Mouse (Mus musculus) cerebellum, adult 2 months (tissue): ENCODE data around the gene Ntm. TPM values are rescaled to one million over a fixed set of nuclear protein-coding genes. Genes with fewer than 3 reads are reported as not detected.

Experiments used
- DNase-seq, 2 experiments: peaks; one replicate each; pipeline ENCODE4 v3.0.0; 2021
- H3K27ac ChIP-seq: fragments of 200-500 bp; 2 replicates; pipeline ENCODE4 v1.5.1; 2012; ENCODE audit warnings: low read length, control low read depth, inconsistent platforms; ENCODE audit not compliant: insufficient read depth
- H3K27me3 ChIP-seq: fragments of 200-500 bp; 2 replicates; pipeline ENCODE4 v1.6.1; 2012; ENCODE audit warnings: inconsistent platforms, mild to moderate bottlenecking, low read length, moderate library complexity; ENCODE audit not compliant: control insufficient read depth, insufficient read depth
- H3K4me1 ChIP-seq: fragments of 200-500 bp; 2 replicates; pipeline ENCODE4 v1.6.1; 2011; ENCODE audit warnings: low read length; ENCODE audit not compliant: control insufficient read depth, insufficient read depth
- H3K4me3 ChIP-seq: fragments of 200-500 bp; replicated peaks from 2 replicates; pipeline ENCODE3; 2011; ENCODE audit warnings: mild to moderate bottlenecking, low read depth, low read length, control low read depth; ENCODE audit not compliant: insufficient read depth
- CTCF ChIP-seq: fragments of 200-500 bp; IDR thresholded peaks from 2 replicates; pipeline ENCODE4 v1.5.1; 2011; ENCODE audit warnings: low read depth, mild to moderate bottlenecking, control low read depth, low read length, moderate library complexity, borderline replicate concordance; ENCODE audit not compliant: insufficient read depth
- POLR2A ChIP-seq: fragments of 200-500 bp; IDR thresholded peaks from 2 replicates; pipeline ENCODE4 v1.6.1; 2011; ENCODE audit warnings: low read length, control low read depth, borderline replicate concordance; ENCODE audit not compliant: insufficient read depth
- WGBS: fragments of 180-500 bp; shearing (Covaris S2); methylation state at CpG from one replicate; pipeline ENCODE4 v1.1.7; 2018; 5-methylcytosine and 5-hydroxymethylcytosine counted together
- polyA plus RNA-seq: library from polyadenylated mRNA; depleted of rRNA; stranded (reverse); fragments of >200 nt; gene quantifications from 2 replicates; pipeline ENCODE4 v1.2.3, GENCODE M21; 2012

Gene Ntm
- polyA plus RNA-seq, 1 experiment = 193 TPM

DNA sequence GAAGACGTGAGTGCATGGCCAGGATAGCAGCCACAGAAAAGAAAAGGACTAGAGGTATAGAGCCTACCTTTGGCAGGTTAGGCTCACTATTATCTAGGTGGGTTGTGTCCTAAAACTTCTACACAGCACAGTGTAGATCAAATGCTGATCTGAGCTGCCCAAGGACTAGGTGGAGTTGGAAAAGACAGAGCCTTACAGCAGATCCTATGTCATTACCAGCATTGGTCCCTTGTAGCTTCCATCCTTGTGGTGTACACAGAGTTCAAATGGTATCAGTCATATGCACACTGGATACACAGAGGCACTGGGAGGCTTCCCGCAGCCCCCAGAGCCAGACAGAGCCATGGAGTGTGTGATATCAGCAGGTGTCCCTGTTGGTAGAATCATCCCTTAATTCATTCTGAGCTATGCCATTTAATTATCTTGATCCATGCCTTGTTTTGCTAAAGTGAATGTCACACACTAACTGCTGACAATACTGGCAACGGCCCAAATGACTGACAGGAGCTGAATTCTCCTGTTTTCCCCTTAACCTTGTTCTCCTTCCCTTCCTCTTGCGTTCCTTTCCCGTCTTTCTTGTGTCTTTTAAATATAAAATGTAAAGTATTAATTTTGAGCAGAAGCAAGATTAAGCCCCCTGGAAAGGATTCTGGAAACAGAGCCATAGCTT is 271.6 kb downstream of the Ntm start:
- WGBS = 66% methylated on average over 5 of the region's 5 CpGs
- TF ChIP-seq CTCF (no peak), POLR2A (no peak)
- Histone ChIP-seq H3K4me1 (no peaks in the 10 kb centered on the region; the same call in 1 of the 2 replicates), H3K27ac (no peak overlapping the region), H3K27me3 (no peaks in the 10 kb centered on the region; the same call in 1 of the 2 replicates), H3K4me3 (no peak overlapping the region)
- no peak for DNase-seq

DNA sequence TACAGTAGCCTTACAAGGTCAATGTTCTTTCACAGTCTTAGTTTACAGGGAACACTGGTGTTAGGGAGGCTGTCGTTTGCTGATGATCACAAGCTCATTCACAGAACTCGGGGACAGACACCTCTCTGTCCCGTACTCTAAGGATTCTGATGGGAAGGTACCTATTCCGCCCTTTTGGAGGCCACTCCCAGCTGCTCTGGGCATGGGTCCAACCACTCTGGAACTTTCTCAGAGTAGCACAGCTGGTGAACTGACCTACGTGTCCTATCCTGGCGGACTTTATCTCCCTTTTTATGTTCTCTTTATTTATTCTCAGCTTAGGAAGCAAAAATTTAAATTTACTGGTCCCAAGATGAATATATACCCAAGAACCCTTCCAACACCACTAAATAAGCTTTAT is 280.7 kb downstream of the Ntm start:
- H3K27me3 ChIP-seq = no peaks in the 10 kb centered on the region
- H3K4me3 ChIP-seq = no peak overlapping the region
- WGBS = 85% methylated on average over 6 of the region's 6 CpGs
- H3K27ac ChIP-seq = no peak overlapping the region
- TF ChIP-seq POLR2A = no peak
- TF ChIP-seq CTCF = no peak
- DNase-seq = no peak
- H3K4me1 ChIP-seq = no peaks in the 10 kb centered on the region

DNA sequence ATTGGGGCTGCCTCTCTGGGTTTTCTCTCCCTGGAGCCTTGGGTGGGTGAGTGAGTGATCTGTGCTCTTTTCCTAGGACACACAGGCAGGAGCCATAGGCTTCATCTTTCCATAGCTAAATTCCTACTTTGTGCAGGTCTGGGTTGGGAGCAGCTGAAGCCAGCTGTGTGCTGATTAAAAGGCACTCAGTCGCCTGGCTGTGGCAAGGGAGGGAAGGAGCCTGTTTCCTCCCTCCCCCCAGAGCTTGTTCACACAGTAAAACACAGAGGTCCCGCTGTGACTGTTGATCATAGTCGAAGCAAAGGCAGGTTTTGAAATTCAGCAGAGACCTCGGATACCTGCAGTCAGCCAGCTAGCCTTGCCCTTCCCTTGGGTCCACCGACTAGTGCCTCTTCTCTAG is 282.3 kb downstream of the Ntm start:
- Histone ChIP-seq H3K27ac (no peak overlapping the region), H3K27me3 (no peaks in the 10 kb centered on the region), H3K4me1 (no peaks in the 10 kb centered on the region)

DNA sequence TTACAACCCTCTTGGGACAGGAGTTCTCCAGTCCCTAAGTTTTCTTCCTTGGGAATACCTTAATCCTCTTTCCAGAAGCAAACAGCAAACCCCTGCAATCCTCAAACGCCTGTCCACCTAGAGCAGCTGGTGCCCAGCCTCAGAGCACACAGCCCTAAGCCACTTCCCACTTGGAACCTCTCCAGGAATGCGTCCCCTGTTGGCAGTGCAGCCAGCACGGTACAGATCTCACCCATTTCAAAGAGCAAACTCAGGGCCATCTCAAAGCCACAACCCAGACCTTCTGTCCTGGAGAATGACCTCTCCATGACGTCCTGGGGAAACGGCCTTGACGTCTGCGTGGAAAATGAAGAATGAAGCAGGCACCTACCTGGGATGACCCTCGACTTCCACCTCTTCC is 289.0 kb downstream of the Ntm start:
- Histone ChIP-seq H3K27me3 (no peaks in the 10 kb centered on the region), H3K4me1 (0 out of 2 replicates have a peak, but pooled peaks cover 3% of the 10 kb centered on the region), H3K4me3 (no peak overlapping the region), H3K27ac (no peak overlapping the region)
- DNase-seq = no peak
- TF ChIP-seq POLR2A (no peak), CTCF (no peak)
- WGBS = 54% methylated on average over 8 of the region's 8 CpGs

More for the DNA sequence above, 282.3 kb downstream of the Ntm start:
- H3K4me3 ChIP-seq = no peak overlapping the region
- 65% methylated on average over 5 of the region's 5 CpGs for WGBS
- TF ChIP-seq CTCF = no peak
- TF ChIP-seq POLR2A = no peak
- DNase-seq = no peak

DNA sequence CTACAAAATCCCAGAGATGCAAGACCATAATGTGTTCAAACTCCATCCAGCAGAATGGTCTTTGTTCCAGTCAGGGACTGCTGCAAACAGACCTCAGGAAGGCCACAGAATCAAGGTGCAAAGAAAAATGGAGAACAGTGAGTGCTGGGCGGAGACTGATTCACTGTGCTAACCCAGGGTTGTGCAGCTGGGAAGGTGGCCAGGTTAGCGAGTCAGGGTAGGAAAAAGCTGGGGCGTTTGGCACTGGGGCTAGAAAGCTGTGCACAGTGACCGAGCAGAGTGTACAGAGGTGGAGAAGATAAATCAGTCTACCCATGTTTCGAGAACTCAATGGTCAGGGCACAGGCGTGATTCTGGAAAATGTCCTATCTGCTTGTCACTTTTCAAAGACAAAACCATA is 291.1 kb downstream of the Ntm start:
- 72% methylated on average over 6 of the region's 6 CpGs for WGBS
- Histone ChIP-seq H3K4me1 (0 out of 2 replicates have a peak, but pooled peaks cover 3% of the 10 kb centered on the region), H3K4me3 (no peak overlapping the region), H3K27ac (no peak overlapping the region), H3K27me3 (no peaks in the 10 kb centered on the region)
- TF ChIP-seq POLR2A (no peak), CTCF (no peak)
- no peak for DNase-seq

DNA sequence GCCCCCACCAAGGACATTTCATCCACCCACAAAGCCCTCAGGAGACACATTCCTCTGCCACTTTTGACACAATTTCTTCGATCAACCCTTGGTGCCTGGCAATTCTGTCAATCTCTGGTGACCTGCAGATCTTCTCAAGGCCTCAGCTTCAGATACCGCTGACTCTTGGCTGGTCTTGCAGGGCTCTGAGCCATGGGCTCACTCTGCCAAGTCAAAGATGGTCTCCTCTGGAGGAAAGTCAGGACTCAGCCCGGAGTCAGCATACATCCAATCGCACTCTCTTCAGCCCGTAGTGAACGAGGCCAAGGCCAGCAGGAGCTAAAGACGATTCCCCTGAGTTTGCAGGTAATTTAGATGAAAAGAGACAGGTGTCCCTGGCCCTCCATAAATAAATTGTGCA is 299.7 kb downstream of the Ntm start:
- Histone ChIP-seq H3K27ac (no peak overlapping the region), H3K4me3 (no peak overlapping the region), H3K4me1 (peaks cover 8% of the 10 kb centered on the region), H3K27me3 (no peaks in the 10 kb centered on the region)
- TF ChIP-seq POLR2A (no peak), CTCF (no peak)
- 10% methylated on average over 7 of the region's 7 CpGs for WGBS
- peak; percentile 55 to 66 for DNase-seq

DNA sequence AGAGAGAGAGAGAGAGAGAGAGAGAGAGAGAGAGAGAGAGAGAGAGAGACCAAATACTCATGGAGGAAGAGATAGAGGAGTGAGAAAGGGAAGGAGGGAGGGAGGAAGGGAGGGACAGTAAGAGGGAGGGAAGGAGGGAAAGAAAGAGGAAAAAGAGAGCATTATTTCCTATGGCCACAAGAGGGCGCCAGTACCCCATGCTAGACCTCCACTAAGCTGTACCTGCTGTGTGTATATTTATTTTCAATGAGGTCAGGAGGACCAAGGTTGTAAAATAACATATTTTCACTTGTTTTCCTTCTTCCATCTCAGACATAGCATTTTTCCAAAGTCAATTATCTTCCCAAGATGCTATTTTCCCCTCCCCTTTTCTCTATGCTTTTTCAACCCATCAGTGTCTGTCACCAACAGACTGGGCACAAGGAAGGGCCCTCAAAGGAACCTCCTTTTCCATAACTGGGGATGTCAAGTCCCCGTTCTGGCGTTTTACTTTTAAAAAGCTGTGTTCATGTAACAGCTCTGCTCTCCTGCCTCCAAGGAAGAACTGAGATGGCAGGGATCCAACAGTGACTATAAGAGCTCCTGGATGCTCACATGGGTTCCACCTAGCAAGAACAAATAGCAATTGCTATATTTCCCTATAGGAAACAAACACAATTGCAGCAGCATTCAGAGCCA is 301.3 kb downstream of the Ntm start:
- 16% methylated on average over 3 of the region's 3 CpGs for WGBS
- TF ChIP-seq POLR2A = no peak
- TF ChIP-seq CTCF = peak; percentile 96
- Histone ChIP-seq H3K4me1 (peaks cover 8% of the 10 kb centered on the region), H3K4me3 (no peak overlapping the region), H3K27me3 (no peaks in the 10 kb centered on the region), H3K27ac (no peak overlapping the region)
- DNase-seq = peak; percentile 63 to 64
